Mouse (Mus musculus): ENCODE results near the gene Tmem130.

DNA sequence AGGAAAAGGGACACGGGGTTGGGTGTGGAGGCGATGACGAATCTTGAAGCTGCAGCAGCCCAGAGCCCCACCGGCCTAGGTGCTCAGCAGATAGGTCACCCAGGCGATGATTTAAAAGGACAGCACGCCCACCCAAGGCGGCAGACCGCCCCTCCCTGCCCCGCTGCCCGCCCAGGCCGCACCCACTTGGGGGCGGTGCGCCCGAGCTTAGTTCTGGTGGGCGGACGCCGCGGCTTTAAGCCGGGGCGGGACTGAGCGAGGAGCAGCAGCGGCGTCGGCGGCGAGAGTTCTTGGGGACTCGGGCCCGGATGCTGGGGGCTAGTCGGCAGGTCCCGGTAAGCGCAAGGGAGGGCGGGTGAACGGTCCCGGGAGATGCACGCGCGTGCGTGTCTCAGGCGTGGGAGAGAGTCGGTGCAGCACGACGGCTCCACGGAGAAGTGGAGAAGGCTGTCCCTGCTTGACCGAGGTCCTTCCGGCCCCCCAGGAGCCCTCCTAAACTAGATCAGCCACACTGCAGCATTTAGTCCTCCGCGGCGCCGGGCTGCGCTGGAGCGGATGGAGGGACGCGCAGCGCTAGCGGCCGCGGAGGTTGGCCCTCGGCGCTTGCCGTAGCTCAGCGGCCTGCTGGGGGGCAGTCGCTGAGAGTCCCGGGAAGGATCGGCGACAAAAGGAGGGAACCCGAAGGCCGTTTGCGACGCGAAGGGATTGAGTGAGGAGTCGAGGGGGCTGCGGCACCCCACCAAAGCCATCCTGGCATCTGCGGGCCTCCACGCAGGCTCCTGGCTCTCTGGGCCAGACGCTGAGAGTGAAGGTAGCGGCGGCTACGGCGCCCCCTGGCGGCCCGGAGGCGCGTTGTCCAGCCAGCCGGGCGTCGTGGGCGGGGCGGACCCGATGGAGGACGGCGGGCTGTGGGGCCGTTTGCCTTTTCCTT, 6.6 kb upstream of the Tmem130 start:
- no peak for TF ChIP-seq EP300 (optimal IDR thresholded peaks at IDR 0.05)
- peak; percentile 88 for TF ChIP-seq CTCF (IDR thresholded peaks at IDR 0.05; ENCODE audit: low read depth)
